Comparison of ENCODE assay signal across 11 mouse cellular contexts in the genomic region with DNA sequence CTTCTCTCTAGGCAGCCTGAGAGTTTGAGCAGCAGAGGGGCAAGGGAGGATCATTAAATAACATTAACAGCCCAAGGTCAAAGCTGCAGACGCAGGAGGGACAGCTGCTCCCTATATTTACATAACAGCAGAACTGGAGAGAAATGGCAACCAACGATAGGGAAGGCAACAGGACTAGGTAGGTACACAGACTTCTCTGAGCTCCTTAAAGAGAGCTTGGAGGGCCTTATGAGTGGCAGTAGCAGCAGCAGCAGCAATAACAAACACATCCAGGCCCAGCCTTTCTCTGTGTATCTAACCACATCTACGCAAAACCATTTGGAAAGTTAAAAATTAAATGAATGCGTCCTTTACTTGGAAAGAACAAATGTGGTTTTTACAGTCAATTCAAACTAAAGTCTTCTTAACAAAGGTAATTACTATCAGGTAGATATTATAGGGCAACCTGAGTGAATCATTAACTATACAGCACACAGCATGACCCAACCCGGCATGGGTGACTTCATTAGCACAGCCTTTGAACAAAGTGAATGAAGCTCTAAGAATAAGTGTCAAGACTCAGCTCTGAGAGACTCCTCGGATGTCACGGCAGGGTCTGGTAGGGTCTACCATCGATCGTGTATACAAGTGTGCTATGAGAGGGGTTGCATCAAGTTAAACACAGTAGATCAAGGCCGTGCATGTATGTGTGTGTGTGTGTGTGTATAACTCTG. TPM values are rescaled to one million over a fixed set of nuclear protein-coding genes. Genes with fewer than 3 reads are reported as not detected.
DNase-seq lines count a peak whose midpoint lies in the region; ATAC-seq and TF ChIP-seq lines count a peak whose summit lies in the region.
"Had no signal": no experiment of that assay in that cellular context is flagged by ENCODE, and none has a peak within 500 bp of the region (broad histone marks: within the 10 kb centered on the region; RNA-seq: fewer than 3 reads in every experiment).

No protein-coding gene starts in this region.

- 36% methylated on average over 10 of the region's 10 CpGs for WGBS in neural tube, embryonic 11.5 days
- WGBS in neural tube, embryonic 15.5 days, result 38% methylated on average over 10 of the region's 10 CpGs
- 42% methylated on average over 10 of the region's 10 CpGs for whole genome bisulfite sequencing in kidney, adult 2 months
- 71% methylated on average over 10 of the region's 10 CpGs for WGBS in liver, embryonic 11.5 days

- peaks cover 12% of the 10 kb centered on the region for H3K27me3 ChIP-seq in neural tube, embryonic 11.5 days (ENCODE audit: control insufficient read depth, insufficient read depth, low read length)
- peaks cover 15% of the 10 kb centered on the region; the same call in 1 of the 2 replicates for H3K27me3 ChIP-seq in neural tube, embryonic 15.5 days (replicated peaks)
- H3K27me3 ChIP-seq in kidney, adult 2 months (replicated peaks; ENCODE audit: control insufficient read depth, insufficient read depth, low read length), result no peaks in the 10 kb centered on the region
- peaks cover 13% of the 10 kb centered on the region for H3K27me3 ChIP-seq in liver, embryonic 11.5 days (replicated peaks; ENCODE audit: control insufficient read depth, insufficient read depth, low read length)

- no peak overlapping the region for H3K4me2 ChIP-seq in neural tube, embryonic 11.5 days (ENCODE audit: low read depth)
- no peak overlapping the region for H3K4me2 ChIP-seq in neural tube, embryonic 15.5 days
- H3K4me2 ChIP-seq in liver, embryonic 11.5 days, result peak overlapping the region; percentile 31
- H3K4me2 ChIP-seq: forebrain, embryonic 15.5 days; limb, embryonic 15.5 days; neural tube, embryonic 13.5 days had no signal

- H3K4me1 ChIP-seq in neural tube, embryonic 11.5 days (ENCODE audit: control insufficient read depth, insufficient read depth, low read length), result peaks cover 21% of the 10 kb centered on the region
- H3K4me1 ChIP-seq in neural tube, embryonic 15.5 days, result peaks cover 13% of the 10 kb centered on the region
- H3K4me1 ChIP-seq in kidney, adult 2 months (ENCODE audit: control insufficient read depth, insufficient read depth, low read length), result peaks cover 14% of the 10 kb centered on the region
- peaks cover 7% of the 10 kb centered on the region; the same call in 1 of the 2 replicates for H3K4me1 ChIP-seq in liver, embryonic 11.5 days (replicated peaks; ENCODE audit: control insufficient read depth, insufficient read depth, low read length)

- peak; percentile 27 for DNase-seq in neural tube, embryonic 11.5 days (ENCODE audit: low spot score)
- peak; percentile 82 for DNase-seq in kidney, adult 2 months
- no peak for DNase-seq in liver, embryonic 11.5 days (ENCODE audit: low spot score)
- peak; percentile 39 for DNase-seq in yolk sac, embryonic 10.5 days (ENCODE audit: low spot score)
- no peak for DNase-seq in urinary bladder, adult 2 months (ENCODE audit: low spot score)

- no peak overlapping the region for H3K4me3 ChIP-seq in neural tube, embryonic 11.5 days (ENCODE audit: low read depth, low read length)
- H3K4me3 ChIP-seq in neural tube, embryonic 15.5 days (replicated peaks), result no peak overlapping the region
- no peak overlapping the region for H3K4me3 ChIP-seq in kidney, adult 2 months (ENCODE audit: insufficient read depth, low read depth, low read length)
- no peak overlapping the region for H3K4me3 ChIP-seq in liver, embryonic 11.5 days (ENCODE audit: low read depth, low read length)
- H3K4me3 ChIP-seq: embryonic facial prominence, embryonic 10.5 days; forebrain, embryonic 15.5 days; limb, embryonic 15.5 days; neural tube, embryonic 13.5 days had no signal

- no peaks in the 10 kb centered on the region for H3K36me3 ChIP-seq in neural tube, embryonic 11.5 days (ENCODE audit: control insufficient read depth, insufficient read depth, low read length)
- no peaks in the 10 kb centered on the region for H3K36me3 ChIP-seq in neural tube, embryonic 15.5 days
- no peaks in the 10 kb centered on the region for H3K36me3 ChIP-seq in kidney, adult 2 months (ENCODE audit: control insufficient read depth, insufficient read depth, low read length)
- H3K36me3 ChIP-seq in liver, embryonic 11.5 days (ENCODE audit: control insufficient read depth, insufficient read depth, low read length), result no peaks in the 10 kb centered on the region
- H3K36me3 ChIP-seq: embryonic facial prominence, embryonic 10.5 days; forebrain, embryonic 15.5 days; limb, embryonic 15.5 days; neural tube, embryonic 13.5 days had no signal

- H3K9me3 ChIP-seq in neural tube, embryonic 11.5 days (ENCODE audit: control insufficient read depth, low read length), result no peaks in the 10 kb centered on the region
- H3K9me3 ChIP-seq in neural tube, embryonic 15.5 days (replicated peaks), result no peaks in the 10 kb centered on the region
- H3K9me3 ChIP-seq in liver, embryonic 11.5 days (ENCODE audit: control insufficient read depth, low read length), result no peaks in the 10 kb centered on the region
- H3K9me3 ChIP-seq: embryonic facial prominence, embryonic 10.5 days; forebrain, embryonic 15.5 days; limb, embryonic 15.5 days; neural tube, embryonic 13.5 days had no signal

- no peak for TF ChIP-seq CTCF in kidney, adult 2 months (conservative IDR thresholded peaks at IDR 0.05; ENCODE audit: insufficient read depth, insufficient read length, low read depth, low read length)

- H3K27ac ChIP-seq in neural tube, embryonic 11.5 days (ENCODE audit: low read depth, low read length), result no peak overlapping the region
- H3K27ac ChIP-seq in neural tube, embryonic 15.5 days (replicated peaks), result no peak overlapping the region
- peak overlapping the region; percentile 76 for H3K27ac ChIP-seq in kidney, adult 2 months (ENCODE audit: insufficient read depth, low read depth, low read length)
- H3K27ac ChIP-seq in liver, embryonic 11.5 days (ENCODE audit: low read depth, low read length), result no peak overlapping the region
- H3K27ac ChIP-seq: embryonic facial prominence, embryonic 10.5 days; forebrain, embryonic 15.5 days; limb, embryonic 15.5 days; neural tube, embryonic 13.5 days had no signal

- peak; percentile 22; the same call in 1 of the 2 replicates for ATAC-seq in neural tube, embryonic 11.5 days (ENCODE audit: insufficient read depth, low FRiP score, low TSS enrichment)
- ATAC-seq in neural tube, embryonic 15.5 days (ENCODE audit: low FRiP score), result no peak
- ATAC-seq in liver, embryonic 11.5 days (replicated peaks; ENCODE audit: low FRiP score), result no peak
- ATAC-seq in activated CD4-positive, CD25-positive, alpha-beta regulatory T cell, adult 4 months, result no peak
- ATAC-seq: forebrain, embryonic 15.5 days had no signal

- no peak for TF ChIP-seq POLR2A in kidney, adult 2 months (IDR thresholded peaks at IDR 0.05; ENCODE audit: low read depth, low read length)

- H3K9ac ChIP-seq in neural tube, embryonic 11.5 days (ENCODE audit: low read length), result no peak overlapping the region
- H3K9ac ChIP-seq in neural tube, embryonic 15.5 days (replicated peaks), result no peak overlapping the region
- no peak overlapping the region for H3K9ac ChIP-seq in liver, embryonic 11.5 days (ENCODE audit: low read depth, low read length)
- H3K9ac ChIP-seq: forebrain, embryonic 15.5 days; limb, embryonic 15.5 days; neural tube, embryonic 13.5 days had no signal

RNA-seq across cellular contexts. Expression of gene Slc44a3, which starts 1.5 kb away (rescaled TPM):
- 0.31 and 0.41 TPM in 2 replicates for polyA plus RNA-seq in neural tube, embryonic 11.5 days (2014; fragmentation: Nextera tagmentation; extraction: Ambion mirVana)
- 1.2 and 2.9 TPM in 2 replicates for polyA plus RNA-seq in neural tube, embryonic 15.5 days (2015; fragmentation: Nextera tagmentation; extraction: Ambion mirVana)
- polyA plus RNA-seq in kidney, adult 2 months (2012; rRNA removed), result 9.7 and 11.4 TPM in 2 replicates
- 1.7 and 2.0 TPM in 2 replicates for polyA plus RNA-seq in liver, embryonic 11.5 days (2014; fragmentation: Nextera tagmentation; extraction: Ambion mirVana)
- polyA plus RNA-seq in activated CD4-positive, CD25-positive, alpha-beta regulatory T cell, adult 4 months (2017; shearing (Covaris generic)), result not detected
- polyA plus RNA-seq in urinary bladder, adult 2 months (2012; rRNA removed), result 15.7 and 18.8 TPM in 2 replicates

Comparison
In these comparisons a context has a peak if more than half of its experiments do, and no peak if none do; other contexts are left out.
1. DNase-seq: peak in neural tube, embryonic 11.5 days (single experiment), kidney, adult 2 months (single experiment) and yolk sac, embryonic 10.5 days (single experiment); none in liver, embryonic 11.5 days (single experiment) and urinary bladder, adult 2 months (single experiment).